Mouse (Mus musculus) heart, postnatal 4 days (tissue): ENCODE data around the gene Phf11c. TPM values are rescaled to one million over a fixed set of nuclear protein-coding genes. Genes with fewer than 3 reads are reported as not detected.

Experiments used
- total RNA-seq, 2 experiments: library from RNA; stranded (reverse); gene quantifications; 2 replicates each; pipeline ENCODE4 v1.2.3; 2021

Gene Phf11c
- total RNA-seq, 2 experiments from 2014 or later = 0.77 to 0.91 TPM

Other genes starting within 250 kb of the Phf11c start
- gene Gm5142, start 216.6 kb downstream of the Phf11c start, total RNA-seq = not detected
- gene Rcbtb1, start 194.2 kb downstream of the Phf11c start, total RNA-seq = 10 to 100 TPM; 17.3 to 18.0 TPM
- not detected for gene Gm6904, start 135.2 kb downstream of the Phf11c start, total RNA-seq
- gene Phf11a, start 97.9 kb downstream of the Phf11c start, total RNA-seq = under 1 TPM; 0.19 to 0.32 TPM
- under 1 TPM; 0.31 to 0.41 TPM for gene Phf11b, start 54.0 kb downstream of the Phf11c start, total RNA-seq
- gene Phf11d, start 29.9 kb downstream of the Phf11c start, total RNA-seq = 1 to 10 TPM; 5.6 to 6.2 TPM
- gene Setdb2, start 45.5 kb upstream of the Phf11c start, total RNA-seq = 10 to 100 TPM; 11.7 to 12.8 TPM
- 10 to 100 TPM; 19.3 to 22.5 TPM for gene Cab39l, start 45.6 kb upstream of the Phf11c start, total RNA-seq
- 10 to 100 TPM; 28.8 to 30.0 TPM for gene Cdadc1, start 202.6 kb upstream of the Phf11c start, total RNA-seq
- 1 to 10 TPM; 2.4 TPM for gene Shisa2, start 229.9 kb upstream of the Phf11c start, total RNA-seq